Mouse (Mus musculus) right cerebral cortex, adult 2 months (tissue): Measurements from ENCODE around the gene Gnaz.
"Not testable (repeated sequence)": the region's sequence is repeated elsewhere in the genome, so short reads cannot be mapped to it uniquely, and the experiment has no call there.

Source experiments
- DNase-seq, 2 experiments: peaks; one replicate each; pipeline ENCODE4 v3.0.0; 2021 to 2022; ENCODE audit warnings: low spot score in 2 of 2

Gene Gnaz

GRCm38 (mm10) chr10:75028743-75029142, 61.8 kb downstream of the Gnaz start:
- no peak for DNase-seq

GRCm38 (mm10) chr10:75029677-75030076, 62.7 kb downstream of the Gnaz start:
- DNase-seq: no peak

- no peak for DNase-seq
Observed at GRCm38 (mm10) chr10:75030234-75030633, 63.3 kb downstream of the Gnaz start.

GRCm38 (mm10) chr10:75031345-75032114, 64.6 kb downstream of the Gnaz start:
- no peak for DNase-seq

- DNase-seq: peak; percentile 88 to 90
Observed at GRCm38 (mm10) chr10:75032395-75032794, 65.4 kb downstream of the Gnaz start, which contains the start of gene Rsph14. Gene Rsph14, minus strand, starts transcription at chr10:75032586.

- DNase-seq: peak; percentile 93 to 96
Observed at GRCm38 (mm10) chr10:75036883-75037379, 70.0 kb downstream of the Gnaz start, which contains the start of gene Rab36. Gene Rab36, plus strand, starts transcription at chr10:75037058.

- DNase-seq: not testable (repeated sequence)
Observed at GRCm38 (mm10) chr10:75042060-75042459, 75.1 kb downstream of the Gnaz start.

- no peak for DNase-seq
Observed at GRCm38 (mm10) chr10:75044459-75044858, 77.5 kb downstream of the Gnaz start.

- DNase-seq: no peak
Observed at GRCm38 (mm10) chr10:75045831-75046230, 78.9 kb downstream of the Gnaz start.

- no peak for DNase-seq
Observed at GRCm38 (mm10) chr10:75048711-75049110, 81.7 kb downstream of the Gnaz start.

- no peak for DNase-seq
Observed at GRCm38 (mm10) chr10:75051364-75052074, 84.5 kb downstream of the Gnaz start.

GRCm38 (mm10) chr10:75052902-75053301, 85.9 kb downstream of the Gnaz start:
- no peak for DNase-seq

- no peak for DNase-seq
Observed at GRCm38 (mm10) chr10:75053655-75054054, 86.7 kb downstream of the Gnaz start.

GRCm38 (mm10) chr10:75054125-75054524, 87.1 kb downstream of the Gnaz start:
- DNase-seq: no peak

- DNase-seq: no peak
Observed at GRCm38 (mm10) chr10:75055672-75056071, 88.7 kb downstream of the Gnaz start.

- DNase-seq: peak; percentile 41 to 52
Observed at GRCm38 (mm10) chr10:75056255-75056654, 89.3 kb downstream of the Gnaz start.

- DNase-seq: no peak
Observed at GRCm38 (mm10) chr10:75058336-75058735, 91.4 kb downstream of the Gnaz start.

- DNase-seq: no peak
Observed at GRCm38 (mm10) chr10:75058761-75059395, 91.9 kb downstream of the Gnaz start.

GRCm38 (mm10) chr10:75059396-75059795, 92.4 kb downstream of the Gnaz start:
- DNase-seq: peak; percentile 81 to 85

- DNase-seq: peak; percentile 72 to 76
Observed at GRCm38 (mm10) chr10:75060217-75060842, 93.4 kb downstream of the Gnaz start, which contains the start of gene Bcr. Gene Bcr, plus strand, starts transcription at chr10:75060592.

- no peak for DNase-seq
Observed at GRCm38 (mm10) chr10:75060843-75061235, 93.9 kb downstream of the Gnaz start.
